Mouse (Mus musculus) CH12.LX (cell line): ENCODE data around the gene Clpb.

Experiments used
- BHLHE40 ChIP-seq: IDR thresholded peaks from 2 replicates; pipeline ENCODE4 v1.6.1; 2011; ENCODE audit warnings: mild to moderate bottlenecking, low read depth, low read length, improper control_type of control experiment
- CHD2 ChIP-seq: IDR thresholded peaks from 2 replicates; pipeline ENCODE4 v1.6.1; 2011; ENCODE audit warnings: low read length, improper control_type of control experiment
- CTCF ChIP-seq, 2 experiments: IDR thresholded peaks in 1 of 2; conservative IDR thresholded peaks in 1 of 2; 2 replicates each; pipeline ENCODE4 v1.5.1; 2011 to 2012; ENCODE audit warnings: low read depth in 2 of 2, low read length in 2 of 2, improper control_type of control experiment in 1 of 2, inconsistent platforms in 1 of 2, mild to moderate bottlenecking in 1 of 2, moderate library complexity in 1 of 2
- IRF4 ChIP-seq: IDR thresholded peaks from 2 replicates; pipeline ENCODE4 v1.6.1; 2014; ENCODE audit warnings: low read depth, mild to moderate bottlenecking, inconsistent platforms, low read length, improper control_type of control experiment
- POLR2A ChIP-seq: IDR thresholded peaks from 2 replicates; pipeline ENCODE4 v1.6.1; 2011; ENCODE audit warnings: low read depth, mild to moderate bottlenecking, improper control_type of control experiment, low read length
- POLR2AphosphoS2 ChIP-seq: IDR thresholded peaks from 2 replicates; pipeline ENCODE4 v1.6.1; 2011; ENCODE audit warnings: low read depth, low read length, improper control_type of control experiment
- RAD21 ChIP-seq: IDR thresholded peaks from 2 replicates; pipeline ENCODE4 v1.6.1; 2011; ENCODE audit warnings: low read depth, mild to moderate bottlenecking, low read length, improper control_type of control experiment, moderate library complexity
- USF2 ChIP-seq: conservative IDR thresholded peaks from 2 replicates; pipeline ENCODE4 v1.6.1; 2011; ENCODE audit warnings: low read depth, low read length, improper control_type of control experiment

DNA sequence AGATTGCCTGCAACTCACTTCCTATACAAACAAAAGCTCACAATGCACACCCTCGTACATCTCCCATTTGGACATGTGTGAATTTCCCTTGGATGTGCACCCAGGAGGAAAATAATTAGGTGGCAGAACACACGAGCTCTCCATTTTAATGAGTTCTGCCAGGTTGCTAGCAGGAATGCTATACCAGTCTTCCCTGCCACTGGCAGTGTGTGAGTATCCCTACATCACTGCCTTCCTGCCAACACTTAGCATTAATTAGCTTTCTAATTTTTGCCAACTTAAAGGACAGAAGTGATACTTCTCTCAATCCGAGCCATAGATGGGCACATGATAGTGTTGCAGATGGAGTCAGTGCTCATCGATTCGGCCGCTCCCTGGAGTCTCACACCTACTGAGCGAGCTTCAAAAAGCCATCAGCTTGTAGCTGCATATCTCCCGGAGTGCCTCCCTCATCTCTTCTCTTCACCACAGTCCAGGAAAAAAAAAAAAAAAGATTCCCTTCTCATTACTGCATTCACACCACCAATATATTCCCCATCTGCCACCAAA is 29.7 kb upstream of the Clpb start:
- TF ChIP-seq CHD2 = no peak
- no peak for TF ChIP-seq CTCF (conservative IDR thresholded peaks at IDR 0.05 in 1 of 2, IDR thresholded peaks at IDR 0.05 in 1 of 2; ENCODE audit: low read depth in 2 of 2, low read length in 2 of 2)
- TF ChIP-seq RAD21 = no peak
- no peak for TF ChIP-seq USF2
- no peak for TF ChIP-seq BHLHE40
- TF ChIP-seq POLR2A = no peak
- TF ChIP-seq IRF4 = no peak
- no peak for TF ChIP-seq POLR2AphosphoS2
